Mouse (Mus musculus): ENCODE results near the gene Fam160a1.

Fam160a1 gene

DNA sequence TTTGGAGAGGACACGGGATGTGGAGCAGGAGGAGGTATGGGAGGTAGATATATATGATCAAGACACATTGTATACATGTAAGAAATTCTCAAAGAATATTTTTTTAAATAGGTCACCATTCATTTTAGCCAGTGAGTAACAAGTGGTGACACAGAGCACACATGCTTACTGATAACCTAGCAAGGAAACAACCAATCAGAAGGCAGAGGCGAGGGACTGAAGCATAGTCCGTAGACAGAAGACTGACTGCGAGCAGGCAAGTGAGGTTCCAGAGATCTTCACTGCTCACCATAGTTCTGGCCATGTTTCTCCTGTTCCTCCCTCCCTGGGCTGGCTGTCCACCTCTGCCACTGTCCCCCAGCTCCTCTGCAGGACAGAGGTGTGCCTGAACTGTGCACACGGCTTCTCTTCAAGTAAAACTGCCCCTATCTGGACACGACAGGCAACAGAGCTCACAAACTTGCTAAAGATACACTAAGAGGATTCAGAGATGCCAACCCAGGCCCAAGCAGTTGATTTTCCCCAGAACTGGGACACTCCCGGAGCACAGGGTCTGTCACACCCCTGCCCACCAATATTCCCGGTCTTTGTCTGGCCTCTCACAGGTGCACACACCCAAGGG lies 137.7 kb downstream of the Fam160a1 start:
- DNase-seq (ENCODE audit: low spot score), result no peak

DNA sequence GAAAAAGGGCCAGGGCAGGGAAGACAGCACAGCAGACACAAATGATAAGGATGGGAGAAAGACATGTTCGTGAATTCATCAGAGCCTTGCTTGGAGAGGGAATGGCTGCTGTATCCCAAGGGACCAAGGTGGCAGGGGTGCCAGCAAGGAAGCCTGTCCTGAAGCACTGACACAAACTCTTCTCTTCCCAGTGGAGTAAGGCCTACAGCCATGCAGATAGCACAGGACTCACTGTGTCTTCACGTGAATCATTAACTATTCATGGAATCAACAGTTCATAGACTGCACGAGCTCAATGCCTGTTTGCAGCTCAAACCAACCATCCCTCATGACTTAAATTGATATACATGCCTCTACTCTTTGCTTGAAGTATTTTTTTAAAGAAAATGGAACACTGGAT lies 139.1 kb downstream of the Fam160a1 start:
- no peak for DNase-seq (ENCODE audit: low spot score)

DNA sequence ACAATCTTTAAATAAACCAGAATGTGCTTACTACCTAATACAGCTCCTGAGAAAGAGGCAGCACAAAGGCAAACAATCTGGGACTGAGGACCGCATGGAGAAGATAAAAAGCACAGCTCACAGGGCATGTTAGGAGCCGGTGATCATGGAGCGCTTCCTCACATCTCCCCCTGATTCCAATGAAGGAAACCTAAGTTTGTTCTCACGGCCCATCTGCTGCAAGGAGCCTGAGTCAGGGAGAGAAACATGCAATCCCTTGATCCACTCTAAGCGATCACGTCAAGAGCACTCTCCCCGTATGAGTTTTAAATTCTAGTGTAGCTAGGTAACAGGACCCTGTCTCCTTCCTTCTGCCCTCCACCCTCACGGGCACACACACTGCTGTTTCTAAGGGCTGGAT lies 140.0 kb downstream of the Fam160a1 start:
- DNase-seq (ENCODE audit: low spot score), result no peak

DNA sequence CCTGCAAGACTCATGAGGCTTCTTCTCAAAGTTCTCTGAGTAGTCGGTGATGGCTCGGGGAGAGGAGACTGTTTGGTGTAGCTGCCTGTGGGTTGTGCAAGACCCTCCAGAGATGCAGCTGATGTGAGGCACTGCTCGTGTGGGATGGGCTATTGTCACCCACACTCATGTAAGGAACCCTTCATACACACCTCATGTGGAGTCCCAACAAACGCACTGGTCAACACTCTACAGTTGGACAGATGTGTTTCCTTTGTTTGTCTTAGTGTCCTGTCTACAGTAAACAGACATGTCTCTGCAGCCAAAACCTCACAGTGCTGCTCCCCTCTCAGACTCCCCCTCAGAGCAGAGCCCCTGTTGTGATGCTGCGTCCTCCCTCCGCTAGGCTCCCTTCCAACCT lies 147.2 kb downstream of the Fam160a1 start:
- DNase-seq (ENCODE audit: low spot score), result no peak

DNA sequence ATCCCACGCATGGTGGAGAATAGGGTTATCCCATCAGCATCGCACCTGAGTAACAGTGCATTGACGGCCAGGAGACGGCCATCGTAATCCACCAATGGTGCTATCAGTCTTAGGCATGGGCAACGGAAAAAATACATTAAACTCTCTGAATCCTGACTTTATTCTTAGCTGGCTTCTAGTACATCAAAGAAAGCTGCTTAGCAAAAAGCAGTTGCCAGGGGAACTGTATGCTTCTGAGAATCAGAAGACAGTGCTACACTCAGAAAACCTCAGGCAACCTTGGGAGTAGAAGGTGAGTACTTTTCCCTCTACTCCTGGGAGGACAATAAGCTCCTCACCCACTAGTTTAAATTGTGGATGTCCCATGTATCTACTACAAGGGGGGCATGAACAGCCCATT lies 149.4 kb downstream of the Fam160a1 start:
- no peak for DNase-seq (ENCODE audit: low spot score)

DNA sequence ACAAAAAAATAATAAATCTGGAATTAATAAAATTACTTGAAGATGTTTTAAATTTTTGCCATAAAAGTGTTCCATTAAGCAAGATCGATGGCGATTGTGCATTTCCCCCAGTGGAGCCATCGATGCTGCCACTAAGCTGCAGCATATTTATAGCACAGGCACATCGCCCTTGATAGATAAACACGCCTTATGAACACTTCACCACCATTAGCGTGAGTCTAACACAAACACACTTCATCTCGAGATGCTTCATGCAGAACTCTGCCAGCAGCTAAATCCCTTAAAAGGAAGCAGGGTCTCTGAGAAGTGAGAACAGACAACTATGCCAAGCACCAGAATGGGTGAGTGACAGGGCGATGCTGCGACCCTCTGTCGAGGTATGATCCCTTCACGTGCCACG lies 150.4 kb downstream of the Fam160a1 start:
- no peak for DNase-seq (ENCODE audit: low spot score)

DNA sequence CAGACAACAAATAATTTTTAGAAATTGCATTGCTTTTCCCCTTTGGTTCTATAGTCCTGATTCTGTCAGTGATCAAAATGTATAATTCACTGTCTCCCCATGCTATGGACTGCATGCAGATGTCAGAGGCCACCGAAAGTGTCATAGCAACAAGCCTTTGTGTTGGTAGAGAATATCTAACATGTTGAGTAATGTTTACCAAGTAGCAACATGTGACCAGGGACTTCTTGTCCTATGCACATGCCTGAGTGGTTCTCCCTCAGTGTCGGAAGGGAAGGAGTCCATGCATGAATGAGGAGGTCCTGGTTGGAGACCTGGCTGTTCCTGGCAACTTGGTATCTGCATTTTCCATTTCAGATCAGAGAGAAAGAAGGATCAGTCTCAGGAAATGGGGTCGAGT lies 150.9 kb downstream of the Fam160a1 start:
- no peak for DNase-seq (ENCODE audit: low spot score)

DNA sequence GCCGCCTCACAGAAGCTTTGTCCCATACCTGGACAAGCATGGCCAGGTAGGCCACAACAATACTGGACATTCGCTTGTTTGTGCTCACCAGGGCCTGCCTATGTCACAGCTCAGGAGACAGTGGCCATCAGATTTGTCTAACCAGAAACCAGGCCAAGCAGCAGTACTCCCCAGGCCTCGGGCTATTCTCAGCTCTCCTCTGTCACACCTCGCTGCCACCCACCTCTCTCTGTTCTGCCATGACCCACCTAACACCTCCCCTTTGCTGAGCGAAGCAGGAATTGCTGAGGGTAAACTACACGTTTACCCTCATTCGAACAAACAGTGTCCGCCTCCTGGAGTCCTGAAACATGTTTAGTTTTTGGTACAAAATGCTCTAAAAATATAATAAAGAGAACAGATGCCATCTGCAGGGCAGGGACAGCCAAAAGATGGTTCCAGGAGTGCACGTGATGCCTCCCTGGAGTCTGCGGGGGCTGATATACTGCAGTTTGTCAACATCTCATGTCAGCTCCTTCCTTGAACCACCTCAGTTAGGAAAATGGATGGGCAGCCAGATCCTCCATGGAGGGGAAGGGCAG lies 152.4 kb downstream of the Fam160a1 start:
- DNase-seq (ENCODE audit: low spot score), result no peak

DNA sequence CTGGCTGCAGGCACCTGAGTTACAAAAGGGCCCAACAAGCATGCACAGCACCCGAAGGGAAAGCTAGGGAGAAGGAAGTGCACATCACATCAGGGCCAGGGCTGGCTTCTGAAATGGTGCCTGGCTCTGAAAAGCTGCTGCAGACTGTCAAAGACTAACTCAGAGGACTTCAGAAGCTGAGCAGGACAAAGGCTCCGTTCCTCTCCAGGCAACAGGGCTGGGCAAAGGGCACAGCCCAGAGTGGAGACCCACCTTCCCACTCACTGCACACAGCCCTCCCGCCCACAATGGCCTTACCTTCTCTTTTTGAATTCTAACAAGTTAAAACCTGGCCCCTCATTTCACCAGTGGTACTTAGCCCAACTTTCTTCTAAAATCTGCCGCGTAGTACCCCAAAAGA lies 153.3 kb downstream of the Fam160a1 start:
- DNase-seq (ENCODE audit: low spot score), result no peak

DNA sequence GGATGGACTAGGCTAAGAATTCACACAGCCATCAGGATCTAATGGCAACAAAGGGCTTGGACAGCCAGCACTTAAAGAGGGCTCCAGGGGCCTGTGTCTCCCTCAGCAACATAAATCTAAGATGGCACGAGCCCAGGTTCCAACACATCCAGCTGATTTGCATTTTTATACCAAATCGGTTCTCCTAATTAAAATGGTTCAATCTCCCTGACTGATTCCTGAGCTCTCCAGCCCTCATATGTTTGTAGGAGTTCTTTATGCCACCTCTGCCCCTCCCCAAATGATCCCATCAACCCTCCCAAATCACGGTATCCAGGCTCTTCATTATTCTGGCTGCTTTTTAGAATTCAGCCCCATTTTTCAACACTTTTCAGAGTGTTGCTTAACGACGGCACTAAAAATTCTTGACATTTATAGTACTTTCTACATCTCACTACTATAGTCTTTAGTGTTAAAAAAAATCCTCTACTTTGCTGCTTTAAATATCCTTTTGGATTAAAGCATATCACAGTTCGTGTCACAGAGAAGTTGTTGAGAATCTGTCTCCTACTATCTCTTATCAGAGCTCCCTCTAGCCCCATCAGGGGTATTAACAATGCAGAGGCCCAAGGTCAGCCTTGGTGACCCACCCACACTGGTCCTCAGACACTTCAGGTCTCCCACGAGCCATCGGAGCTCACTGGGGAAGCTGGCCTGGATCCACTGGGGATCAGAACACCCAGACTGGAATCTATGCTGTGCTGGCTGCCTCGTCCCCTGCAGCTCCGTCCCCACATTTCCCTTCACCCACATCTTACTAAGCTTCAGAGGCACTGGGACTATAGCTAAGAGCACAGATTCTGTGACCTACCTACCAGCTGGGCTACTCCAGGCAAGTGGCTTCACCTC lies 154.9 kb downstream of the Fam160a1 start:
- DNase-seq (ENCODE audit: low spot score), result no peak

DNA sequence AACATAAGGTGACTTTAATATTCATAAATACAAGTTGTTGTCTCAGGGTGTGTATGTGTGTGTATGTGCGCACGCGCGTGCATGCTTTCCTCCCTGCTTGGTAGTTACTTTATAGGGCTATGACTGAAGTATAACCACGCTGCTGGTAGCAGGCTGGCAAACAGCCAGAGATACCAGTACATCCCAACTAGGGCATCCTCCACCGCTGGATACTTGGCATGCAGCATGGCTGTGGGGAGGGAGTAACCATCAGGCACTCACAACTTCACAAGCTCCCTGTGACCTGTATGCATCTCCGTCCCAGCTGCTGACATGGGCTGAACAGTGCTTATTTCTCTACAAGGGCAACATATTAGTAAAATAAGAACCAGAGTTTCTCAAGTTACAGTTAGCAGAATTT lies 157.4 kb downstream of the Fam160a1 start:
- no peak for DNase-seq (ENCODE audit: low spot score)

DNA sequence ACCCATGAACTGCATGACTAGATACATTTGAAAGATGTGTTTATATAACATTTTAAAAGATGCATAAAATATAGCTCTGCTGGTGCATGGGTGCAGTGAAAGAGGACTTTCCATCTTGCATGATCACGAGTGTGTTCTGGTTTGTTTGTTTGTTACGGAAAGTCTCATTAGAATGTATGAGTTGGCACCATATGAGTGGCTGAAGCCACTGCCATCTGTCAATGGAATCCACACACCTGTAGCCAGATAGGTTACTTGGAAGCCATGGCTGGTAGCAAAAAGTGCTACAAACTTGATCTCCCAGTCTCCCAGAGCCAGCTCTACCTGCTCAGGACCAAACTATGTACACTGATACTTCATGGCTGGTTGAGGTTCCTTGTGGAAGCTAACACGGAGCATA lies 161.6 kb downstream of the Fam160a1 start:
- DNase-seq (ENCODE audit: low spot score), result no peak

DNA sequence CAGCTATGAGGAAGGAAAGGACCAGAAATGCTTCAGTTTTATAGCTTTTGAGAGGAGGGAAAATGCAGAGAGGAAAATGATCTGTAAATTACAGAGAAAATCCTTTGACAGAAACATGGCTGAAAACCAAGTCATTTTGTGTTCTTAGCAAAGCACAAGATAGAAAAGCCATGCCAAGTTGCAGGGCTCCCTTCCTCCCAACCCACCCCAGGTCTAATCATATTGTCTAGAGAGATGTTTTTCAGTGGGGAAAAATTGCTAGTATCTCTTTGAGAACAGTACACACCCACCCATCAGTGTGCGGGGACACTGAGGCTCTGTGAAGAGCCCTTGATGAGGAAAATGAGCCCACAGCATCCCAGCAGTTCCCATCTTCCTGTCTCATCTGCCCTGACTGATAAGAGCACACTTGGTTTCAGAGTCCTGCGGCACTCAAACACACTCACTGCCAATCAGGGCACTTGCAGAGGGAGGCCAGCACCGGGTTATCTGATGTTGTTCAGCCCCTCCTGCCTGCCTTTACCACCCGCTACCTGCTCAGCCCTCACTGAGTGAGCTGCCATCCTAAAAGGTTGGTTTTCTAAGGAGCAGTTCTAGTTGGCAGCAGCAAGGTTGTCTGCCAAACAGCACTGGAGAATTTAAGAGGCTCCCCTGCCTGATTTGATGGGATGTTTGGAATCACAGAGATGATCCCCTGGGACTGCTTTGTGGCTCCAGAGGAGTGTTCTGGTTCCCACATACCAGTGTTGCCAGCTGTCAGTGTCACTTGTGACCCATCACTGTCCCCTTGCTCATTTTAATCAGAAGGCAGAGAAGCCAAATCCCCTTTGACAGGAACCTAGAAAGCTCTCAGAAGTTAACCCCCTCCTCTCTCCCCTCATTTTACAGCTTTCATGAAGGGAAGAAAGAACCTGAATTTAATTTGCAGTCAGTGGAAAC lies 164.1 kb downstream of the Fam160a1 start:
- peak; percentile 37 for DNase-seq (ENCODE audit: low spot score)

DNA sequence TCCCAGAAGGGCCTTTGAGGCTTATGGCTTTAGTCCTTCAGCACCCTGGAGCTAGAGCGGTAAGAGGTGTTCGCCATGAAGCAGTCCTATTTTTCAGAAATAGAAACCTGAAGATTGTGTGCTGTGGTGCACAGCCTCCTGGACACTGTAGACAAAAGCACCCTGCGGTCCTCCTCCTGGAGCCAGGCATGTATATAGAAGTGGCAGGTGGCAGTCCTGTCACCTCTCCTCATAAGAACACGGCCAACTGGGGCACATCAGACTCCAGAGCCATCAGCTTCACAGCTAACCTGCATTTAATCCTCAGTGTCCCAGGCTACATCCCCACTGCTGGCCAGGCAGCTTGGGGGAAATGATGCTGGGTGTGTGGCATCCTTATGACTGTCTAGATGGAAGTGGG lies 167.9 kb downstream of the Fam160a1 start:
- DNase-seq (ENCODE audit: low spot score), result no peak

DNA sequence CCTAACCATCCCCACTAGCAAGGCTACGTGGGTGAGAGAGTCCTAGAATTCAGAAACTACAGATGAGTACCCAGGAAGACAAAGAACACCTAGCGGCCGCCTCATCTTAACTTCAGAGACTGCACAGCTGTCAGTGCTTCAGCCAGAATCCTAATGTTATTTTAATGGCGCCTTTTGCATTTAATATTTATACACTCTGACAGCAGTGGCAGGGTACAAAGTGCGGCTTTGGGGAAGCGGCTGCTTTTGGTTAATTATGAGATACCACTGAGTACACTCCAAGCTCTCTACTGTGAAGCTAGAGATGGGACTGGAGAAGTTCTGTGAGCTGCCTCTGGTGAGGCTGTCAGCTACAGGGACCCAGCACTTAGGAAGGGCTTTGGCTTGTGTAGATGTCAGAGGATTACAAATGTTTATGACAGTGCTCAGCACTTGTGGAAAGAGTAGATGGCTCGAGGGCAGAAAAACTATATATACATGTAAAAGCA lies 171.5 kb downstream of the Fam160a1 start:
- DNase-seq (ENCODE audit: low spot score), result no peak

DNA sequence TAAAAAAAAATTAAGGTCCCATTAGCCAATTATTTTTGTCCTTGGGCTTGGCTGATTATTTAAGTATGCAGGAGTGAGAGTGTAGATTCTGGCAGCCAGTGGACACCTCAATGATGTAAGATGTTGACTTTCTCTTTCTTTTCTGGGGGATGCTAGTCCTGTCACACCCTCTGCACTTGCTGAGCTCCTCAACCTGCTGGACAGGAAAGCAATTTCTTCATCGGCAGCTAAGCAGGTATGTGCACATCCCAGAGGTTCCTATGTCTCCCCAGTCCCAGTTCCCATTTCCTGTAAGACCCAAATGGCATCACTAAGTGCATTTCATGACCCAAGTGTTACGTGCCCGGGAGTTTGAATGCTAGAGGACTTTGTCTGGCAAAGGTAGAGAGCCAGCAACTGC lies 172.3 kb downstream of the Fam160a1 start:
- no peak for DNase-seq (ENCODE audit: low spot score)

DNA sequence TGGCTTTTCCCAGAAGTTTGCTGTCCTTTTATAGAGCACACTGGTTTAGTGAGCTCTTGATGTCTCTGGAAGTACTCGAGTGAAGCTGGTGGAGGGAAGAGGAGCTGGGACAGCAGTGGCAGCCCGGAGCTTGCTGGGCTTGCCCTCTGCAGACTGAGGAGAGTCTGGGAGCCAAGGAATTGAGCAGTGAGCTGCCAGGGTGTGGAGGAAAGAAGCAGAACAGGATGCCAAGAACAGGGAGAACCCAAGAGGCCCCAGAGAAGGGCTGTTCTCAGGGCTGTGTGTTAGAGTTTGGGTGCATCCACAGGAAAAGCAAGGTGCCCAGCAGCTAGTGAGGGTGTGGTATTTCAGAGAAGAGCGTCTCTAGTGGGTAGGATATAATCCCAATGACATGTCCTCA lies 175.3 kb downstream of the Fam160a1 start:
- no peak for DNase-seq (ENCODE audit: low spot score)

DNA sequence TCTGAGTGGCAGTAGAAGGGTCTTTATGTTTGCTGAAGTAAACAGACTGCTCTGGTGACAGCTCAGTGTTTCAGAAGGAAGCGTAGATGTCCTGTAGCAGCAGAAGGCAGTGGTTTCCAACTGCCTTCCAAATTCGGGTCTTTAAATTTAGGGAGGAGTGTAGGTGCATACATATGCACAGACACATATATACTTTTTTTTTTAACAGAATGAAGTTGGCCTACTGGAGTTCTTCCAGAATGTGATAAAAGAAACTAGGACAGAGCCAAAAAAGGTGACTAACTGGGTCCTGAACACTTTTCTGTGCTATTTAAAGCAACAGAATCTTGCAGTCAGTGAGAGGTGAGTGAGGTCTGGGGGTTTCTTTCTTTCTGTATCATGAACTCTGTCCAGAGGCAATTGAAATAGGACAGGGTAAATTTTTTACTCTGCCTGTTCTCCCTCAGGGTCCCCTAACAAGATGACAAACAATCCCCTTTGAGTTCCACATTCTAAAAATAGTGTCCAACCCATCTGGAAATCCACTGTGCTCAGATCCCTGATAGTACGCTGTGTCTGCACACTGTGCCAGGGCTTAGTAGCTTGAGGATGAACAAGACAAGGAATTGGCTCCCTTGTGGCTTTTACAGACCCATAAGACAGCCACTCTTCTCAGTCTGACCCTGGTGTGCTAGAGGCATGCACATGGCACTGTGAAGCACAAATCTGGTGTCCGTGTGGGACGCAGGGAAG lies 180.2 kb downstream of the Fam160a1 start:
- DNase-seq (ENCODE audit: low spot score), result no peak

DNA sequence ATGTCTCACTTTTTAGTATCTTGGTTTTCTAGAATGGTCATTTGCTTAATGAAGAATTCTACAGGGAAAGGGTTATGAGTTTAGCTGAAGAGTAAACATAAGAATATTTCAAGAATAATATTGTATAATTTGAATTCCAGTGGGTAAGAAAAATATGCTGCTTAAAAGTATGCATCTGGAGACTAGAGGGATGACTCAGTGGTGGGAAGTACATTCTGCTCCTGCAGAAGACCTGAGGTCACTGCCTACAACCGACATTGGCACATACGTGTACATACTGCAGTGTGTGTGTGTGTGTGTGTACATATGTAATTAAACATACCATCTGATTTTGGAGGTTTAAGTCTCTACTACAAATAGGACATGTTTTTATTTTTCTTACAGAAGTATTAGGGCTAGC lies 181.5 kb downstream of the Fam160a1 start:
- DNase-seq (ENCODE audit: low spot score), result no peak

DNA sequence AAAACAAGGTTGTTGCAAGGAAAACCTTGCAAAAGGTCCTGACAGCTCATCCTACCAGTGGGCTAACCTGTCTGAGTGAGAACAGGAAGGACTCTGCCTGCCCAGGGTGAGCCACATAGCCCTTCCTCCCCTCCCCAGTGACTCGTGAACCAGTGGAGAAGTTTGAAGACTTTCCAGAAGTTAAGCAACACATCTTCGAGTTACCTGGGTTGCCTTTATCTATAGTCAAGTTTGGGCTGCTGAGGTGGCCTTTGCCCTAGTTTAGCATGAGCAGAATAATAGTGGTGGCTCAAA lies 182.0 kb downstream of the Fam160a1 start:
- no peak for DNase-seq (ENCODE audit: low spot score)

DNA sequence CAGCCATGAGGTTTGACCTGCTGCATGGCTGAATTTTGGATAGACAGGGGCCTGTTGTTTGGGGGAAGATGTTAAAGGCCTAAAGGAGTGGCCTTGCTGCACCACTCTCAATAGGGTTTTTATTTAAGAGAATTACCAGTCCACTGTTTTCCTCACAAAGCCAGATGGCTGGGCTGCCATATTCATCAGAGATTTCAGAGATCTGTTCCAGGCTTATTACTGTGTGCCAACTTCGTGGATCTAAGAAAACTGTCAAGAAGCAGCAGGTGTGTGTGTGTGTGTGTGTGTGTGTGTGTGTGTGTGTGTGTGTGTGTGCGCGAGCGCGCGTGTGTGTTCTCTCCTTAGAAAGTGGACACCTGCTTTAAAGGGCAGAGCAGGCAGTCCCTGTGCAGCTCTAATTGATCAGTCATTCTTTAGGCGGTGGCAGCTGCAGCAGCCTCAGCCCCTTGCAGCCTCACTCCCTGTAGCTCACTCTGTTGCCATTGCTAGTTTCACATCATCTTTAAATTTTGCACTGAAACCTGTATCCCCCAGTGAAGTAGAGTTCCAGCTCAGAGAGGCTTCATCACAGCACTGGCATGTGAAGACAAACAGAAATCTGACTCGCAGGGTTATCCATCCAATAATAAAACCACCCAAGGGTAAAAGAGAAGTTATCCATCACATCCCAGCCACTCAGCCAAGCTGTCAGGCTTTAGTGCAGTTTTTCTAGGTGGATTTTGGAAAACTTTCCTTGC lies 182.5 kb downstream of the Fam160a1 start:
- DNase-seq (ENCODE audit: low spot score), result peak; percentile 42

All from MN1 (cell line).